Mouse (Mus musculus) left cerebral cortex, postnatal 36 days (tissue): ENCODE data around the gene Slc25a45. TPM values are rescaled to one million over a fixed set of nuclear protein-coding genes. Genes with fewer than 3 reads are reported as not detected.

ENCODE experiments used
- DNase-seq, 2 experiments: peaks; one replicate each; pipeline ENCODE4 v3.0.0; 2021 to 2022; ENCODE audit warnings: low spot score in 2 of 2, mixed read lengths in 1 of 2
- intact Hi-C: fragments of 180-260 bp; cut with DNase I; formaldehyde crosslinking; loops from one replicate; pipeline ENCODE4 v1.15.1; 2025
- total RNA-seq, 2 experiments: library from RNA; stranded (reverse); gene quantifications; 2 replicates each; pipeline ENCODE4 v1.2.3; 2021

The Slc25a45 gene
- total RNA-seq, 2 experiments from 2014 or later = 3.0 to 4.1 TPM

GRCm38 (mm10) chr19:5922119-5922942, 44.7 kb downstream of the Slc25a45 start:
- intact Hi-C loops = loop anchor here (5.0 kb wide), 1 partner anchor 95 kb away; the partner anchor contains the start of gene Capn1
- no peak for DNase-seq

GRCm38 (mm10) chr19:5922963-5923362, 45.4 kb downstream of the Slc25a45 start:
- intact Hi-C loops = loop anchor here (5.0 kb wide), 1 partner anchor 94 kb away; the partner anchor contains the start of gene Capn1
- no peak for DNase-seq

DNA sequence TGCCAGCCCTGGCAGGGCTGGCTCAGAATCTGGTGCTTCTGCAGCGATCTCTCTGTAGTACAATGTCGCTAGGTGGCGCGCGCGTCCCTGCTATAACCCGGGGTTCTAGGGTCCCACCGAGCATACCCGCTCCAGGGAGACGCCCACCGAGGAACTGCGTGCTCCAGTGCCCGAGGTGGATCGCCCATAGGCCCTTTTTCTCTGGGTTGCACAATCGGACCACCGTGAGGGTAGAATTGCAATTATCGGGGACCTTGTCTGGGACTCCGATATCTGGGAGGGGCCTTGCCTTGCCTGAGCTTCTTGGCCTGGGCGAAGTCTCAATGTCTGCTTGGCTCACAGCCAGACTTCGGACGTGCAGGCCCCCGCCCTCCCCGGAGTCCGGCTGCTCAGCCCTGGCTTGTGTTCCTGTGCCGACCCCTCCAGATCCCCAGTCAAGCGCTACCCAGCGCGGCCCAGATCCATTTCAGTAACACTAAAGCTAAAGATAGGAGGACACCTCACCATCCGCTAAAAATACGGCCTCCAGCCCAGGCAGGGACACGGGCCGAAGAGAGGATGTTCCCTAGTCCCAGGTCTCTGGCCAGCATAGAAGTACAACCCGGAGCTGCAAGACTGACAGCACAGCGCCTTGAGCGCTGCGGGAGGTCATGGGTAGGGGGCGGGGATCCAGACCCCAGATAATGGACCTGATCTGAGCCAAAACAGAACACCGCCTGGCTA, 46.5 kb downstream of the Slc25a45 start:
- peak; percentile 79 to 85 for DNase-seq
- intact Hi-C loops = loop anchor here (1.0 to 5.0 kb wide), 2 partner anchors 32 to 93 kb away; partner anchors contain the start of gene Capn1

GRCm38 (mm10) chr19:5924713-5925093, 47.1 kb downstream of the Slc25a45 start, which contains the start of gene Cdc42ep2:
Gene Cdc42ep2 (minus strand): TSS chr19:5924816.
- intact Hi-C loops = loop anchor here (1.0 to 5.0 kb wide), 2 partner anchors 32 to 93 kb away; partner anchors contain the start of gene Capn1
- DNase-seq = peak; percentile 88

DNA sequence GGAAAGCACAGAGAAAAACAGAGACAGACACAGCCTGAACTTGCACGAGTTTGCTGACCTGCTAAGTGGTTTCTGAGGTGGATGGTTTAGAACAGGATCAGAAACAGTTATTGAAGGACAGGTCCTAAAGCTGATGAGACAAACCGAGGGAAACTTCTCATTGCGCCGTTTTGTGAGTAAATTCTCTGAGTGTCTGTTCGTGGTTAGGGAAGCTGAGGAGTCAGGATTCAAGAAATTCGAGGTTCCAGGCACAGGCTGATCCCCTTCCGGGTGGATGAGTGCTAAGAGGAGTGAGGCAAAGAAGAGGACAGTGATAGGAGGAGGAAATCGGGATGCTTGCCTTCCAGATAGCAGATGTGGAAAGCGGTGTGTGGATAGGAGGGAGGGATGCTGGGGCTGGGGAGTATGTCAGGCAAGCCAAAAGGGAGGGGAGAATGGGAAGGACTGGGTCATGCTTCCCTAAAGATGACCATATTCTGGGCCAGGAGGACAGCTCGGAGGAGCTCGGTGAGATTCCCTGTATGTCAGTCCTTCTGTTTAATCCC, 47.8 kb downstream of the Slc25a45 start:
- no peak for DNase-seq
- intact Hi-C loops = no loop called here

DNA sequence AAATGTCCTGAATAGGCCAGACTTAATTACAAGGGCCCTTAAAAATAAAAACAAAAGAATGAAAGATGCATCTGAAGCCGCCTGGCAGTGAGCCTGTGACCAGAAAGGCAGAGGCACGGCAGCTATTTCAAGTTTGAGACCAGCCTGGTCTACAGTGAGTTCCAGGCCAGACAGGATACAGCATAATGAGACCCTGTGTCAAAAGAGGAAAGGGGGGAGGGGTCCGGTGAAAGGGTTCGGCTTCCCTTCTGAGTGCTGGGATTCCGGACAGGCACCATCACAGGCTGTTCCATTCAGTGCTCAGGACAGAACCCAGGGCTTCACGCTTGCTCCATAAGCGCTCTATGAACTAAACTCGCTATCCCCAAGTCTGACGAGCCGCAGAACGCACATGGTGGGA, 49.4 kb downstream of the Slc25a45 start:
- intact Hi-C loops = no loop called here
- DNase-seq = no peak

DNA sequence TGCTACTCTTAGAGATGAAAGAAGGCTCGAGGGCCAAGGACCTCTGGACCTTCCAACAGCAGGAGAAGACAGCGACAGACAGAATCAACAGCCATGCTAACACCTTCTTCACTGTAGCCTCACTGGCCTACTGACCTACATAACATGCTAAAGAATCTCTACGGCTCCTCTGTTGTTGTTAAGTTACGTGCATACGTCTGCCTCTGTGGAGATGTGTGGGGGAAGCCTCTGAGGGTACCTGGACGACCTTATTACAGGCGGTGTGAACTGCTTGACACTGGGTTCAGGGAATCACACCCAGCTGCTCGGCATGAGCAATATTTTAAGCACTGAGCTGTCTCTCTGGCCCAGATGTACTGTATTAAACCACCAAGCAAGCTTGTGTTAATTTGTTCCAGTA, 49.9 kb downstream of the Slc25a45 start:
- intact Hi-C loops = no loop called here
- no peak for DNase-seq

- DNase-seq = no peak
- intact Hi-C loops = no loop called here
These were observed 50.5 kb downstream of the Slc25a45 start for GRCm38 (mm10) chr19:5928104-5928503.

DNA sequence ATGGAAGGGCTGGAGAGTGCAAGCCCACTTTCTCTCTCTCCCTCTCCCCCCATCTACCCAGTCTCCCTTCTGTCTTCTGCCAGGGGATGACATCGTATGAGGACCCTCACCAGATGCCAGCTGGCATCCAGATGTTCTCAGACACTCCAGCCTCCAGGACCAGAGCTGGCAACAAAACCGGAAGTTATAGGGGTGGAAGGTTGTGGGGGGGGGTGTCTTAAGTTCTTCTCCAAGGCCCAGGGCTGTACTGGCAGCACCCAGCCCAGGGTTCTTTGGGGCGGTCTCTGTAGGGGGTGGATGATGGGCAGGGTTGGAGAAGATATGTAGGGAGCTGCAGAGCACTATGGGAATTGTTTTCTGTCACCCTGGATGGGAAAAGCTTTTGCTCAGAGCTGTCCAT, 50.9 kb downstream of the Slc25a45 start:
- intact Hi-C loops = no loop called here
- DNase-seq = no peak

DNA sequence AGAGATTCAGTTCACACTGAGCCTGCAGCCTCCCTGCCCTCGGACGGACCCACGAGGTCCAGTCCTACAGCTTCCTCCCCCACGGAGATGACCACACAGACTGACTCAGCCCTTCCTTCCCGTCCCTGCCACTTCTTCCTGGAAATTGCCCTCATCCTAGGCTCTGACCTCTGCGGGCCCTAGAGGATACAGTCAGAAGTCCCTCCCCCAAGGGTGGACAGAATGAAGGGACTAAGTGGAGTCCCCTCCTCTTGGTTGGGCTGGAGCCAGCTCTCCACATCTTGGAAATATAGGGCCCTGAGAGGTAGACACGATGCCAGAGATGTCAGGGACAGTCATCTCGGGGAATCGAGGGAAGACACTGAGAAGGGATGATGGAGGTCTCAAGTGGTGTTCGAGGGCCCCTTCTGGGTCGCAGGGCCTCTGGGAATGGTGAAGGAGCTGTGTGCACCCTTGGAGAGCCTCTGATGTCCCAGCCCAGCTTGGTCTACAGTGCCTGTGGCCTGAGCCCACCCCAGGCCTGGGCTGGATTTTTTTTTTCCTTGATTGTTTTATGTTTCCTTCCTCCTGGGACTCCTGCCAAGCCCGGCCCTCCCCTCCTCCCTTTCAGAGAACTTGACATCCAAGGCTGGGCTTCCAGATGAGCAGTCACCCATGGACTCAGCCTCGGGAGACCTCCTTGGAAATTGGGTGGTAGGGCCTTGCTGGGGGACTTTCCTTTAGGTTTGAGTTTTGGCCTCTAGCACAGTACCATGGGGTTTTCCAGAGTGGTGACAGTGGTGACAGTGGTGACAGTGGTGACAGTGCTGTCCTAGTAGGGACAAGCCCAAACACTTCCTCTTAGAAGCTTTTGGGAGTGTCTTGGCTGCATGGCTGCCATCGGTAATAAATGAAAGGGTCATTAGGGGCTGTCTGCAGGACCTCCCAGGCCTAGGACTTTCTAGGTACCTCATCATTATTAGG, 52.3 kb downstream of the Slc25a45 start:
- no peak for DNase-seq
- intact Hi-C loops = no loop called here

DNA sequence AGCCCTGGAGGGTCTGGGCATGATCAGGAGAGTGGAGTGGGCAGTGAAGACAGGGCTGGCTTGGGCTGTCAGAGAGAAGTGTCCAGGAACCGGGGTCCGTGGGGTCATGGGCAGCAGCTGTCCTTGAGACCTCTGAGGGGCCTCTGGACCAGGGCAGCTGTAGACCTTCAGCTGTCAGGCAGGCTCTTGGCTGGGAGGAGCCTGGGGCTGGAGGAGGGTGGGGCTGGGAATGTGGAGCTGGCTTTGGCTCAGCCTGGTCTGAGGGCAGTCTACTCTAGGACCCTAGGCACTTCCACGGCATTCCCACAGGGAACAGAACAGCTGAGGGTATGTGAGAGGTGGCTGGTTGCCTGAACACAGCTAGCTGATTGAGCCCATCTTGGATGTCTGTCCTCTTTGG, 57.7 kb downstream of the Slc25a45 start:
- no peak for DNase-seq
- intact Hi-C loops = no loop called here

Other genes with a start within 250 kb of the Slc25a45 start
- 10 to 100 TPM; 18.1 to 19.8 TPM for gene Rela, start 240.3 kb upstream of the Slc25a45 start, total RNA-seq
- 10 to 100 TPM; 14.0 to 22.8 TPM for gene Sipa1, start 214.1 kb upstream of the Slc25a45 start, total RNA-seq
- gene Map3k11, start 189.1 kb upstream of the Slc25a45 start, total RNA-seq = 10 to 100 TPM; 17.3 to 19.2 TPM
- gene Pcnx3, start 188.9 kb upstream of the Slc25a45 start, total RNA-seq = 10 to 100 TPM; 66.1 to 83.1 TPM
- not detected for gene Kcnk7, start 173.4 kb upstream of the Slc25a45 start, total RNA-seq
- 10 to 100 TPM; 22.9 to 27.1 TPM for gene Ehbp1l1, start 151.5 kb upstream of the Slc25a45 start, total RNA-seq
- 10 to 100 TPM; 26.8 to 28.7 TPM for gene Fam89b, start 148.2 kb upstream of the Slc25a45 start, total RNA-seq
- gene Ltbp3, start 136.9 kb upstream of the Slc25a45 start, total RNA-seq = 10 to 100 TPM; 25.1 to 40.3 TPM
- 10 to 100 TPM; 90.5 to 98.8 TPM for gene Scyl1, start 106.4 kb upstream of the Slc25a45 start, total RNA-seq
- gene Frmd8, start 2.5 kb upstream of the Slc25a45 start, total RNA-seq = 10 to 100 TPM; 11.6 to 13.3 TPM
- gene Tigd3, start 16.3 kb downstream of the Slc25a45 start, total RNA-seq = 1 to 10 TPM; 4.3 to 4.5 TPM
- 10 to 100 TPM; 77.5 to 96.5 TPM for gene Dpf2, start 35.2 kb downstream of the Slc25a45 start, total RNA-seq
- 1 to 10 TPM; 5.5 to 8.3 TPM for gene Cdc42ep2, start 47.0 kb downstream of the Slc25a45 start, total RNA-seq
- gene Pola2, start 86.4 kb downstream of the Slc25a45 start, total RNA-seq = 1 to 10 TPM; 4.6 to 5.5 TPM
- gene Slc22a20, start 108.3 kb downstream of the Slc25a45 start, total RNA-seq = not detected
- 10 to 100 TPM; 19.6 to 20.9 TPM for gene Capn1, start 138.1 kb downstream of the Slc25a45 start, total RNA-seq
- gene Syvn1, start 168.8 kb downstream of the Slc25a45 start, total RNA-seq = 10 to 100 TPM; 40.8 to 51.8 TPM
- 10 to 100 TPM; 40.5 to 45.1 TPM for gene Mrpl49, start 180.0 kb downstream of the Slc25a45 start, total RNA-seq
- gene Fau, start 180.0 kb downstream of the Slc25a45 start, total RNA-seq = 100 to 1,000 TPM; 637 to 694 TPM
- 10 to 100 TPM; 35.5 to 40.7 TPM for gene Znhit2, start 183.4 kb downstream of the Slc25a45 start, total RNA-seq
- 10 to 100 TPM; 28.2 to 29.1 TPM for gene Tm7sf2, start 190.6 kb downstream of the Slc25a45 start, total RNA-seq
- 10 to 100 TPM; 83.9 to 87.0 TPM for gene Vps51, start 199.4 kb downstream of the Slc25a45 start, total RNA-seq
- gene Tmem262, start 202.2 kb downstream of the Slc25a45 start, total RNA-seq = not detected
- under 1 TPM; 0.72 to 0.84 TPM for gene Gm28374, start 204.4 kb downstream of the Slc25a45 start, total RNA-seq
- 10 to 100 TPM; 36.9 to 41.3 TPM for gene Zfpl1, start 207.1 kb downstream of the Slc25a45 start, total RNA-seq
- not detected for gene Cdca5, start 207.2 kb downstream of the Slc25a45 start, total RNA-seq
- gene AC131692.1, start 216.6 kb downstream of the Slc25a45 start, total RNA-seq = not detected
- under 1 TPM in 1 of 2 experiments, not detected in 1; 0.20 TPM for gene Naaladl1, start 228.0 kb downstream of the Slc25a45 start, total RNA-seq
- 10 to 100 TPM; 18.3 to 27.5 TPM for gene Sac3d1, start 240.8 kb downstream of the Slc25a45 start, total RNA-seq